Mouse (Mus musculus) hindlimb bud, embryonic 11.5 days (tissue): ENCODE measurements around the gene Itpk1.

Experiments
- DNase-seq: peaks from one replicate; pipeline ENCODE4 v3.0.0-alpha.2; 2012; ENCODE audit warnings: low read depth, low spot score; ENCODE audit errors: extremely low spot score

The Itpk1 gene

GRCm38 (mm10) chr12:102695369-102696239 lies 9.1 kb downstream of the Itpk1 start:
- no peak for DNase-seq

DNA sequence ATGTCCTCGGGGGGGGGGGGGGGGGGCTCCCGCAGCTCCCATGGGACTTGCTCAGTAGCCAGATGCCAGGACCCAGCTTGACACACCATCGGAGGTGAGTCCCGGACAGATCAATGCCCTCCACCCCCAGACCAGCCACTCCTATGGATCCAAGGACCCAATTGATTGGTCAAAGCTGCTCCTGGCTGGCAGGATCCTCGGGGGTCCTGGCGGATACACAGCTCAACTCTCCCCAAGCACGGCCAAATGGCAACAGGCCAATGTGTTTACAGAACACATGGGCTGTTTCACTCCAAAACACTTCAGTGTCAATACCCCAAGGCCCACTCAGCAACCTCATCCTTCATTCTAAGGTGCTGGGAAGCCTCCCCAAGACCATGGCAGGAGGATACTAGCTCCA lies 13.0 kb downstream of the Itpk1 start:
- DNase-seq: no peak

GRCm38 (mm10) chr12:102691180-102691579 lies 13.6 kb downstream of the Itpk1 start:
- DNase-seq: no peak

- no peak for DNase-seq
Observed at GRCm38 (mm10) chr12:102689773-102690563, 14.8 kb downstream of the Itpk1 start.

- DNase-seq: no peak
Observed at GRCm38 (mm10) chr12:102686321-102686720, 18.4 kb downstream of the Itpk1 start.

GRCm38 (mm10) chr12:102685523-102685931 lies 19.2 kb downstream of the Itpk1 start:
- DNase-seq: no peak

DNA sequence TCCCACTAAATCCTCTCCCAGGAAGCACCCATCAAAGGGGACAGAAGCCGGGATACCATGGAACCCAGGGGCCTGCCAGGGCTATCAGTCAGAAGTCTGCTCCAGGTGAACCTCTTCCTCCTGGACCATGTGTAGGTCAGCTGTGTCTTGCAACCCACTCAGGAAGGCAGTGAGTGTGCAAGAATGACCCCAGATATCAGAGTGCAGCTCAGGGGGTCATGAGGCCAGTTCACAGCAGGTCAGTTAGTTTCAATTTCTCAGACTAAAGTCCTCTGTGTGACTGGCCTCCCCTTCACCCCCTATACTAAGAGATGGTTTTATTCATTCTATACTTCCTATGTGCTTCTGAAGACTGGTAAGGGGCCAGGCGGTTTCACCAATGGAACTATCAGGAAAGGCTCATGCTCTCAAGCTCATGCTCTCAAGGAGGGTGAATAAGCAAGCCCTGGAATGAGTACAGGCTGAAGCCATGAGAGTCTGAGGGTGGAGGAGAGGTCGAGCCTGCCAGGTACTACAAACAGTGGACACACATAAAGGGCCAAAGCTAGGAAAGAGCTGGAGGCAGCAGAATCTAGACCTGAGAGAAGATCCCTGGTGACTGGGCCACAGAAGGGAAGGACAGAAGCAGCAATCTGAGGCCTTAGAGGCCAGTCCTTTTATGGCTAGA lies 19.9 kb downstream of the Itpk1 start:
- DNase-seq: no peak

DNA sequence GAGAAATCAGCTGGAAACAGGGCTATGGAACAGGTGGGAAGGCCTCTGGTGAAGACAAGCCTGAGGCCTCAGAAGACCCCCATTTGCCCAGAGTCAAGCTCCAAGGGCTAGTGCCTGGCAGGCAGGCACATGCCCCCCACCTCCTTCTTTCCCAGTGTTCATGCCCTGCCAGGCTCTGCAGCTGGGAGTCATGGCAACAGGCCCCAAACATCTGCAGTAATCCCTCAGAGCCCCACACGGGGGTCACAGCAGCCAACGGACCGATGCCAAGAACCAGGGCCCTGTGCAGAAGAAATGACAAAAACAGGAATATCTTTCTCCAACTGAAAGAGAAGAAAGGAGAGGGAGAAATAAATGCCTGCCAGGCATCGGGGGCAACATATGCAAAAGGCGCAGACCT lies 20.8 kb downstream of the Itpk1 start:
- DNase-seq: no peak

DNA sequence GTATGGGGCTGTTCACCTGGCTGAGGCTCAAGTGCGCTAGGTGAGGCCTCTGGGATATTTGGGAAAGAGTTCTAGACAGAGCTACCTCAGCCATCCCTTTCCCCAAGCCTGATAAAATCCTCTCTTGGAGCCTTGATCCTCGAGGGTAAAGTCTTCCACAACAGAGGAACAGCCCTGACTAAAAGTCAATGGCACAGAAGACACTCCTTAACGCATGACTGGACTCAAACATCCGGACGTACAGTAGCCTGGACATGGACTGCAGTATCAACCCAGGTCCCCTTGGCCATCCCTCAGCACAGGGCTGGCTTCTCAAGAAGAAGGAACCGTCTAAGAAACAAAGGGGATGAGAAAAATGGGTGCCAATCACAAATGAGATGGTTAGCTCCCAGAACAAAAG lies 21.3 kb downstream of the Itpk1 start:
- DNase-seq: no peak

DNA sequence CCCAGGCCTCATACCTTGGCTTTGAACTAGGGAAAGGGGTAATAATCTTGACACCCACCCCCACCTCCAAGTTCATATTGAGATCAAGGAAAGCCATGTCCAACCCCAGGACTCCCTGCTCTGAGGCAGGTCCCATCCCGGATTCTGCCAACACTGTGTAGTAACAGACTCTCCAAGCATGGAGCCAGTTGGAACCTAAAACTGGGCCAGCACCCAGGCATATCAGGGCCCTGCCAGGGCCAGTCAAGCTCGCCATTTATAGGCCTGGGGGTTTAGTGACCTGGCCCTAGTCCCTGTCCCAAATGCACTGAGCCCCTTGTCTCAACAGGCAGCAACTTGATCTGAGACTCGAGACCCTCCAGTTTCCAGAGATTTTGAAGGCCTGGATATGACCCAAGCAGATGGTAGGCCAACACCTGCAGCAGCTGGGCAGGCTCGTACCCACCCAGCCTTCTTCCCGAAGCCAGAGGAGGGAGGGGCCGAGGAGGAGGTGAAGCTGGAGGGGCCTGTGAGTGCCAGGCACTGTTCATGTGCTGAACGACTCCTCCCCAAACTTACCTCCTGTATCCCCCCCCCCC lies 21.9 kb downstream of the Itpk1 start:
- DNase-seq: no peak

GRCm38 (mm10) chr12:102682085-102682484 lies 22.6 kb downstream of the Itpk1 start:
- no peak for DNase-seq

DNA sequence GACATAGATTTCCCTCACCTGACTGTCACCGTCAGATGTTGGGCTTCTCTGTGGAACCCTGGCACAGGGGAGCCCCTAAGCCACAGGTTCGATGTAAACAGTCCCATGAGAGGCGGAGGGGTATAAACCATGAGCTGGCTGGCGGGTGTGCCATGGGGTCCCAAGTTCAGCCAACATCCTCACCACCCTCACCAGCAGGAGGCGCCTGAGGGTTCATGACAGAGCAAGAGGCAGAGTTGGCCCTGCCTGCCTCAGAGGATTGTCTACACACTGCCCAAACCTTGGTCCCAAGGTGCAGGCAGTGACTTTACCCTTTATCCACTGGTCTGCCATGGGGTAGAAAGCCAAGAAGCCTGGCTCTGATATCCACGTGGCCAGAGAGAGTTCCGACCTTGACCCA lies 23.1 kb downstream of the Itpk1 start:
- no peak for DNase-seq

DNA sequence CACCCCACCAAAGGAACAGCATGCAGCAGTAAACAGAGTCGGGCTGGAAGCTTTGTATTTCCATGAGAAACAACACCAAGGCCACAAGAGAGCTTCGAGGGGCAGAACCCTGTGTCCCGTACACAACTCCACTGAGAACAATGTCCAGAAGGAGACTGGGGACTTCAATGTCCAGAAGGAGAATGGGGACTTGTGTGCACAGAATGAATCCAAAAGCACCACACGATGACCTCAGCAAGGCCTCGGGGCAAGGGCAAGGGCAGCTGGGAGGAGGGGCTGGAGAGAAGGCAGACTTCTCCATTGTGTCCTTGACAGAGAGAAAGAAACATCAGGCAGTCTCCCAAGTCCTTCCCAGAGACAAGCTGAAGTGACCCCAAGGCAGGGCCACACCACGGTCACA lies 25.9 kb downstream of the Itpk1 start:
- DNase-seq: no peak

DNA sequence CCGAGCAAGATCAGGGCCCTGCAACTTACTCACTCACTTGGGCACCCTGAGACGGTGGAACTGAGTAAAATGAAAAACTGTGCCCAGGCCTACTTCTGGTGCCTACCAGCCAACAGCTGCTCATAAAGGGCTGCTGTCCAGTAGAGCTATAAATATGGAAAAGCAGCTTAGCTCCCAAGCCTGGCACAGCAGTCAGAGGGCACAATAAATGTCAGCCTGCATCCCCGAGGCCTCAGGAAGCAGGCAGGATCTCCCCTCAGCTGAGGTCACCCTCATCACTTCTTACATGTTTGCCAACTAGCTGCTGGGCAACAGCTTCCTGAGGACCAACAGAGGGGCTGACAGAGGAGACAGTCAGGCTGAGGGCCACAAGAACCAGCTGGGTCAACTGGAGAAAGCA lies 27.6 kb downstream of the Itpk1 start:
- no peak for DNase-seq

DNA sequence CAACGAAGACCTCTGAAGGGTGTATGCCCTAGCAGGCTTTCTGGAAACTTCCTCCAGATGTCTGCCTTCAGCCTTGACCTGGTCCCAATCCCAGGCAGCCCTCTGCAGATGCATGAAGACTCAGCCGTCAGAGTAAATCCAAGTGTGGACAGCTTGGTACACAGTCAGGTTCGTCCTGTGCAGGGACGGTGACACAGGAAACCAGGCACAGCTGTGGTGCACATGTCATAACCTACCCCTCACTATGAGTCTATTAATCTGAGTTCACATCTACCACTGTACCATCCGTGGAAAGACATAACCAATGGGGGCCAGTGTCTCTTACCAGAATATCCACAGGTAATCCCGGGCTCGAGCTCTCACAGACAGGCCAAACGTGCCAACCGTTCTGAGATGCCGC lies 30.2 kb downstream of the Itpk1 start:
- DNase-seq: no peak

- DNase-seq: no peak
Observed at GRCm38 (mm10) chr12:102674123-102674522, 30.6 kb downstream of the Itpk1 start.

- DNase-seq: no peak
Observed at GRCm38 (mm10) chr12:102672857-102673839, 31.6 kb downstream of the Itpk1 start.

DNA sequence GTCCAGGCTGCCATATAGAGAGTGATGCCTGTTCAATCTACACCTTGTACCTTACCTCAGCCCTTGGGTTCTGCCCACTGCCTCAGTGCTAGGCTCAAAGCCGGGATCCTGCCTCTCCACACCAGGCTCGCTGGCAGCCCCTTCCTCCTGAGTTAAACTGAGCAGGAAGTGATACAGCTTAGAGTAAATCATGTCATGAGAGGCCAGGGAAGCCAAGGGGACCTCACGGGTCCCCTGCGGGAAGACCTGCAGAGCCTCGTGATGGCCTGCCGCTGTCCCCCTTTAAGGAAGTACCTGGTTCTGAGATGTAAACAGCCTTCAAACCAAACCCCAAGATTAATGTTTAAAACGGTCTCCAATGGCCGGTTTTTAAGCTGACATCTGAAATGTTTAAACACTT lies 32.6 kb downstream of the Itpk1 start:
- DNase-seq: no peak

- no peak for DNase-seq
Observed at GRCm38 (mm10) chr12:102670848-102671247, 33.9 kb downstream of the Itpk1 start.
